Mouse (Mus musculus) embryonic facial prominence, embryonic 11.5 days (tissue): ENCODE measurements around the gene Gm26992. TPM values are rescaled to one million over a fixed set of nuclear protein-coding genes. Genes with fewer than 3 reads are reported as not detected.

Source experiments
- ATAC-seq: fragments of 200-750 bp; cut with Nextera tagmentation; replicated peaks from 2 replicates; pipeline ENCODE4 v1.8.0; 2017; ENCODE audit warnings: low read depth; ENCODE audit not compliant: insufficient number of reproducible peaks, low FRiP score, low TSS enrichment
- DNase-seq: peaks from one replicate; pipeline ENCODE4 v3.0.0-alpha.2; 2015; ENCODE audit warnings: low spot score
- H3K27ac ChIP-seq: fragments of 300-500 bp; sonication (generic); replicated peaks from 2 replicates; pipeline ENCODE4 v1.5.1; 2014; ENCODE audit warnings: mild to moderate bottlenecking, low read depth, low read length, control low read depth
- H3K27me3 ChIP-seq: fragments of 300-500 bp; sonication (generic); 2 replicates; pipeline ENCODE4 v1.6.1; 2014; ENCODE audit warnings: mild to moderate bottlenecking, low read length, moderate library complexity, mixed read lengths; ENCODE audit not compliant: control insufficient read depth, insufficient read depth
- H3K36me3 ChIP-seq: fragments of 300-500 bp; sonication (generic); replicated peaks from 2 replicates; pipeline ENCODE4 v1.6.1; 2014; ENCODE audit warnings: low read depth, mild to moderate bottlenecking, low read length, moderate library complexity, mixed read lengths; ENCODE audit not compliant: control insufficient read depth, insufficient read depth
- H3K4me1 ChIP-seq: fragments of 300-500 bp; sonication (generic); 2 replicates; pipeline ENCODE4 v1.6.1; 2014; ENCODE audit warnings: low read length, mixed read lengths; ENCODE audit not compliant: control insufficient read depth, insufficient read depth
- H3K4me2 ChIP-seq: fragments of 300-500 bp; sonication (generic); 2 replicates; pipeline ENCODE4 v1.6.1; 2014; ENCODE audit warnings: low read depth, mild to moderate bottlenecking, control low read depth, low read length, moderate library complexity
- H3K4me3 ChIP-seq: fragments of 300-500 bp; sonication (generic); 2 replicates; pipeline ENCODE4 v1.5.1; 2014; ENCODE audit warnings: low read depth, low read length, control low read depth
- H3K9ac ChIP-seq: fragments of 300-500 bp; sonication (generic); replicated peaks from 2 replicates; pipeline ENCODE4 v1.6.1; 2014; ENCODE audit warnings: mild to moderate bottlenecking, control low read depth, low read length
- H3K9me3 ChIP-seq: fragments of 300-500 bp; sonication (generic); replicated peaks from 2 replicates; pipeline ENCODE4 v1.6.1; 2016; ENCODE audit warnings: mild to moderate bottlenecking, low read length, inconsistent platforms, mixed read lengths; ENCODE audit not compliant: control insufficient read depth
- WGBS: fragments of 180-500 bp; shearing (Covaris S2); extraction: QIAGEN DNeasy Blood & Tissue Kit; methylation state at CpG from one replicate; pipeline ENCODE4 v1.1.7; 2014; 5-methylcytosine and 5-hydroxymethylcytosine counted together
- polyA plus RNA-seq: library from polyadenylated mRNA; unstranded; fragments of >200 nt; fragmentation: Nextera tagmentation; extraction: Ambion mirVana; gene quantifications from 2 replicates; pipeline ENCODE4 v1.2.1, GENCODE M21; 2014

The Gm26992 gene
- polyA plus RNA-seq, 1 experiment from 2014 or later = not detected

- H3K4me2 ChIP-seq = no peak overlapping the region
- no peak overlapping the region for H3K9ac ChIP-seq
- WGBS = 31% methylated on average over 4 of the region's 4 CpGs
- H3K4me3 ChIP-seq = no peak overlapping the region
- H3K9me3 ChIP-seq = no peaks in the 10 kb centered on the region
- ATAC-seq (no peak), DNase-seq (peak; percentile 13)
- no peaks in the 10 kb centered on the region for H3K36me3 ChIP-seq
- no peaks in the 10 kb centered on the region for H3K4me1 ChIP-seq
- no peak overlapping the region for H3K27ac ChIP-seq
- no peaks in the 10 kb centered on the region for H3K27me3 ChIP-seq
These were observed 93.0 kb downstream of the Gm26992 start for GRCm38 (mm10) chrX:103514782-103515181.

DNA sequence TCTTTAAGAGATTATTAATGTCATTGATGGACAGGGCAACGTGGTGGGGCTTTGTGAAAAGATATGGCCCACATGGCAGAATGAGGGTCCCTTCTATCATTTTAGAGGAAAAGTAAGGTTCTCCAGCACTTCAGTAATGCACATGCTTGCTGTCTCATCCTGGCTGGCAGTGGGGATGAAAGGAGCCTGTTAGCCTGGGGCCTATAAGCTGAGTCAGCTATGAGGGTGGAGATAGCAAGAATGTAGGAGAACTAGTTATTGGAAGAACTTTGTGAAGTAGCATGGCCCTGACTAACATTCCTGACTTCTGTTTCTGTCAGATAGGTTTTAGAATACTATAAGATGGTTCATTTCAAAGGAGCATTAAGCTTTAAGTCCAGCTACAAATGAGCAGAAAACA is 93.5 kb downstream of the Gm26992 start:
- no peaks in the 10 kb centered on the region for H3K9me3 ChIP-seq
- no peak for DNase-seq
- no peak overlapping the region for H3K4me2 ChIP-seq
- no peaks in the 10 kb centered on the region for H3K36me3 ChIP-seq
- no peak overlapping the region for H3K9ac ChIP-seq
- no peak overlapping the region for H3K27ac ChIP-seq
- ATAC-seq = no peak
- 84% methylated on average over 1 of the region's 1 CpGs for WGBS
- no peak overlapping the region for H3K4me3 ChIP-seq
- no peaks in the 10 kb centered on the region for H3K4me1 ChIP-seq
- no peaks in the 10 kb centered on the region for H3K27me3 ChIP-seq

- no peak overlapping the region for H3K4me3 ChIP-seq
- no peak overlapping the region for H3K9ac ChIP-seq
- no peak for ATAC-seq
- no peak overlapping the region for H3K4me2 ChIP-seq
- no peak for DNase-seq
- no peaks in the 10 kb centered on the region for H3K9me3 ChIP-seq
- no peaks in the 10 kb centered on the region for H3K27me3 ChIP-seq
- no peak overlapping the region for H3K27ac ChIP-seq
- no peaks in the 10 kb centered on the region for H3K36me3 ChIP-seq
- 94% methylated on average over 2 of the region's 2 CpGs for WGBS
- no peaks in the 10 kb centered on the region for H3K4me1 ChIP-seq
These were observed 97.0 kb downstream of the Gm26992 start for GRCm38 (mm10) chrX:103518798-103519197.

DNA sequence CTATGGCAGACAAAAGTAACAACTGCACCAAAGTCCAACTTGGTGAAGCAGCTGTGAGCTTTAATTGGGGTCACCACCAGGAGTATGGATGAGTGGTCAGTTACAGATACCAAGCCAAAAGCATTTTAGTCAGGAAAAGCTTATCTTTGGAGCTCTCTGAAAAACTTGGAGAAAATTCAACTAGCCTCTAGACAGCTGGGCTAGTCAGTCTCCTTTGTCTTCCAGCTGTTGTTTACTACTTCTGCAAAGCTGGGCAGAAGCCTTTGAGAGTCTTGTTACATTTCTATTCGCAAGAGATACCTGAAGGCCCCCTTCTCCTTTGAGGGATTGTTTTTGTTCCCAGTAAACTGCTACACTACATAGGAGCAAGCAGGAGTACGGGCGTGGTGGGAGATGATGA is 97.7 kb downstream of the Gm26992 start:
- H3K36me3 ChIP-seq = no peaks in the 10 kb centered on the region
- H3K4me2 ChIP-seq = no peak overlapping the region
- 86% methylated on average over 3 of the region's 3 CpGs for WGBS
- no peaks in the 10 kb centered on the region for H3K4me1 ChIP-seq
- no peak overlapping the region for H3K9ac ChIP-seq
- no peak overlapping the region for H3K27ac ChIP-seq
- H3K27me3 ChIP-seq = no peaks in the 10 kb centered on the region
- no peak for DNase-seq
- no peak overlapping the region for H3K4me3 ChIP-seq
- no peak for ATAC-seq
- H3K9me3 ChIP-seq = no peaks in the 10 kb centered on the region

DNA sequence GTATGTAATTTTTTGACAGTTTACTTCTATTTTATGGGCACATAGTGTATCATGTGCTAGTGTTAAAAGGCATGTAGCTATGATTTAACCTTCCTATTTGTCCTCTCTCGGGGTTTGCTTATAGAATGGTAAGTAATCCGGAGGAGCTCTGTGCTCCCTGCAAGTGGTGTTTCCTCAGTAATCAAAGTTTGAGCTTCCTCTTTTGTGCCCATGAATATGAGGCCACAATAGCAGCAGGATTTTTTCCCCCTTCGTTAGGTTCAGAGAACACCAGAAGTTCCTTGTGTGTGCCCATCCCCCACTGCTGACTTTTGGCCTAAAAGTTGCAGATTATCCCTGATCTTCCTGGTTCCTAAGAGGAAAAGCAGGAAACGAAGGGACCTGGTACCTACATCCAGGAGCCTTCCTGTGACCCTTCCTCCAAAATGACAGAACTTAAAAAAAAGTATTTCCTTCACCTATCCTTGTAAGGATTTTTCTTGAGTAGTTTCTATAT is 99.5 kb downstream of the Gm26992 start:
- no peaks in the 10 kb centered on the region for H3K27me3 ChIP-seq
- H3K36me3 ChIP-seq = no peaks in the 10 kb centered on the region
- H3K4me2 ChIP-seq = no peak overlapping the region
- DNase-seq (no peak), ATAC-seq (no peak)
- no peak overlapping the region for H3K27ac ChIP-seq
- no peaks in the 10 kb centered on the region for H3K4me1 ChIP-seq
- H3K9me3 ChIP-seq = no peaks in the 10 kb centered on the region
- no peak overlapping the region for H3K4me3 ChIP-seq
- 63% methylated on average over 4 of the region's 4 CpGs for WGBS
- no peak overlapping the region for H3K9ac ChIP-seq

DNA sequence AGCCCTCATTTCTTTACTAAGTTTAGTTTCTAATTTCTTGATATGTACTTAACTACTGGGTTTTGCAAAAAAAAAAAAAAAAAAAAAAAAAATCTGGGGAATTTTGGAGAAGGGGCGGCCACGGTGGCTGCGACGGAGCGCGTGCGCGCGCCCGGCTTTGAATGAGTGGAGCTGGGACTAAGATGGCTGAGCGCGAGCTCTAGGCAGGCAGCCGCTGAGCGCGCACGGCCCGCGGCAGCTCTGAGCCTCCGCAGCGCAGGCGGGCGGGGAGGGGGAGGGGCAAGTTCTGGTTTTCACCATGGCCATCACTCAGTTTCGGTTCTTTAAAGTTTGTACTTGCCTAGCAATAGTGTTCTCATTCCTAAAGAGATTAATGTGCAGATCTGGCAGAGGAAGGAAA is 107.4 kb downstream of the Gm26992 start:
- H3K9me3 ChIP-seq = no peaks in the 10 kb centered on the region
- no peaks in the 10 kb centered on the region for H3K27me3 ChIP-seq
- H3K4me1 ChIP-seq = no peaks in the 10 kb centered on the region
- peak; percentile 63; the same call in 1 of the 2 replicates for ATAC-seq
- H3K9ac ChIP-seq = no peak overlapping the region
- H3K27ac ChIP-seq = no peak overlapping the region; the same call in 1 of the 2 replicates
- H3K4me2 ChIP-seq = 0 out of 2 replicates have a peak overlapping the region, but pooled peaks have one; percentile 17
- DNase-seq = peak; percentile 87
- no peak overlapping the region for H3K4me3 ChIP-seq
- 0% methylated on average over 23 of the region's 23 CpGs for WGBS
- H3K36me3 ChIP-seq = no peaks in the 10 kb centered on the region

Other genes with a start within 250 kb of the Gm26992 start
- 11.6 and 13.9 TPM in 2 replicates for gene Nap1l2, start 235.4 kb upstream of the Gm26992 start, polyA plus RNA-seq
- not detected in 2 replicates for gene Cdx4, start 100.6 kb upstream of the Gm26992 start, polyA plus RNA-seq
- 3.8 and 4.1 TPM in 2 replicates for gene Chic1, start 65.5 kb upstream of the Gm26992 start, polyA plus RNA-seq
- 0.53 TPM in 1 of 2 replicates, not detected in the other for gene Tsx, start 7.5 kb upstream of the Gm26992 start, polyA plus RNA-seq
- gene Zcchc13, start 208.6 kb downstream of the Gm26992 start, polyA plus RNA-seq = not detected in 2 replicates